Mouse (Mus musculus): ENCODE results near the gene Vsir. TPM values are rescaled to one million over a fixed set of nuclear protein-coding genes. Genes with fewer than 3 reads are reported as not detected.

Gene Vsir
- polyA plus RNA-seq, 1 experiment from 2014 or later, result 2.6 TPM

DNA sequence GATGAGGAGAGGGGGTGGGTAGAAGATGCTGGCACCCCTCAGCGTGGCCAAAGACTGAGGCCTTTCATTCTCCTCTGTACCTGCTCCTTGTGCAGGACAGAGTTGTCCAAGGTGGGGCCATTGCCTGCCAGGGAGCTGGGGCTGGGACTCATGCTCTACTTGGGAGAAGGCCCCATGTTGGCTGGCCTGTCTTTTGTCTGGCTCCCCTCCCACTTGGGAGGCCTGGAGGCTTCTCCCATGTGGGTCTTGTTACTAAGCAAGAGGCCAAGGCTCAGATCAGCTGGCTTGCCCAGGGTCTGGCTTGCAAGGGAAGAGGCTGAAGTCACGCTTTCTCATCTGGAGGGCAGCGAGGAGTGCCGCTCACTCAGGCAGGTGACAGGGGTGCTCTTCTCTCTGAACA lies 10.8 kb downstream of the Vsir start:
- Histone ChIP-seq H3K36me3 (replicated peaks) (no peaks in the 10 kb centered on the region), H3K27ac (replicated peaks) (0 out of 2 replicates have a peak overlapping the region, but pooled peaks have one; percentile 7), H3K4me1 (peaks cover 58% of the 10 kb centered on the region), H3K4me3 (no peak overlapping the region), H3K9me3 (no peaks in the 10 kb centered on the region), H3K27me3 (replicated peaks; ENCODE audit: low read depth, poor library complexity, severe bottlenecking) (no peaks in the 10 kb centered on the region)
- DNase-seq (ENCODE audit: low spot score), result no peak
- 85% methylated on average over 4 of the region's 4 CpGs for WGBS

GRCm38 (mm10) chr10:60357901-60358300 lies 11.2 kb downstream of the Vsir start:
- Histone ChIP-seq H3K4me3 (no peak overlapping the region), H3K27ac (replicated peaks) (0 out of 2 replicates have a peak overlapping the region, but pooled peaks have one; percentile 7), H3K9me3 (no peaks in the 10 kb centered on the region), H3K4me1 (peaks cover 55% of the 10 kb centered on the region), H3K36me3 (replicated peaks) (no peaks in the 10 kb centered on the region), H3K27me3 (replicated peaks; ENCODE audit: low read depth, poor library complexity, severe bottlenecking) (no peaks in the 10 kb centered on the region)
- DNase-seq (ENCODE audit: low spot score), result no peak
- 92% methylated on average over 14 of the region's 14 CpGs for WGBS

- Histone ChIP-seq H3K4me3 (no peak overlapping the region), H3K36me3 (replicated peaks) (no peaks in the 10 kb centered on the region), H3K4me1 (peaks cover 50% of the 10 kb centered on the region), H3K27me3 (replicated peaks; ENCODE audit: low read depth, poor library complexity, severe bottlenecking) (no peaks in the 10 kb centered on the region), H3K9me3 (no peaks in the 10 kb centered on the region), H3K27ac (replicated peaks) (peak overlapping the region; percentile 44)
- DNase-seq (ENCODE audit: low spot score), result no peak
- 27% methylated on average over 4 of the region's 4 CpGs for WGBS
These were observed 12.1 kb downstream of the Vsir start for GRCm38 (mm10) chr10:60358776-60359175.

DNA sequence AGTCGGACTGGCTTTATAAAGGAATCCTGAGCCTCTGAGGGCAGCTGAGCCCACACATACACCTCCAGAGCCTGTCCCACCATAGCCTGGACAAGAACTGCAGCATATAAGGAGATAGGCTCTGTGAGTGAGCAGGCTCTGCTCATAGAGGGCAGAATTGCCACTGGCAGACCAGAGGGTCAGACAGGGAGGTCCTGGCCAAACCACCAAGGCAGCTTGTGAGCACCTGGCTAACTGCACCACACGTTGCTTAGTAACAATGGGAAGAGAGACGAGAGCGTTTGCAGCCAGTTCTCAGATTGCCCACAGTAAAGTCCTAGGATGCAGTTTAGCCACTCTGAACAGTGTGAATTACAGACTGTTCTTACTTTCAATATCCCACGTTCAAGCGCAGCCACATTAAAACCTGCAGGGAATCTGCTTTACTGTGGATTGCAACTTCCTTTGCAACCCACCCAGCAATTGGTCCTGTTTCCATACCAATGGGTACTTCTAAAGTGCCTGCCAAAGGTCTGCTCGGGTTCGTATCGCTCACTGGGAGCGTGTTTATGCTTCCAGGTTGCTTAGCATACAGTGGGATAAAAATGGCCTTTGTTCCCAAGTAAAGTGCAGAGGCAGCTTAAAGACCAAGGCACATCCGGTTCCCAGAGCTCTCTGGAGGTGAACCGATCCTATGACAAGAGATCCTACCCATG lies 15.1 kb downstream of the Vsir start:
- no peaks in the 10 kb centered on the region for H3K36me3 ChIP-seq (replicated peaks)
- peaks cover 49% of the 10 kb centered on the region for H3K4me1 ChIP-seq
- no peaks in the 10 kb centered on the region for H3K27me3 ChIP-seq (replicated peaks; ENCODE audit: low read depth, poor library complexity, severe bottlenecking)
- H3K27ac ChIP-seq (replicated peaks), result 0 out of 2 replicates have a peak overlapping the region, but pooled peaks have one; percentile 44
- 61% methylated on average over 12 of the region's 12 CpGs for WGBS
- no peaks in the 10 kb centered on the region for H3K9me3 ChIP-seq
- DNase-seq (ENCODE audit: low spot score), result no peak
- H3K4me3 ChIP-seq, result no peak overlapping the region

DNA sequence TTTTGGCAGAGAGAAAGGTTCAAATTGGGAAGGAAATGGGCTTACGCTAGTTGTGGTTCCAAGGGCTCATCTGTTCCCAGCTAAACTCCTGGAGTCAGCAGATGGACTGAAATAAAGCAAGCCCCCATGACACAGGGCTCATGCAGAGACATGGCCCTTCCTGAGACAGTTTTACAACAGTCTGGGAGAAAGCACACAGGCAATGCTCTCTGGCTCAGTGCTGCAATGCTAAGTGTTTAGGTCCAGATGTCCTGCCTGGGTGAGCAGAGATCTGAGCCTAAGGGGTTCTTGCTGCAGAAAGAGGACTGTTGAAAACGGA lies 15.6 kb downstream of the Vsir start:
- Histone ChIP-seq H3K27ac (replicated peaks) (no peak overlapping the region), H3K27me3 (replicated peaks; ENCODE audit: low read depth, poor library complexity, severe bottlenecking) (no peaks in the 10 kb centered on the region), H3K36me3 (replicated peaks) (no peaks in the 10 kb centered on the region), H3K9me3 (no peaks in the 10 kb centered on the region), H3K4me3 (no peak overlapping the region), H3K4me1 (peaks cover 46% of the 10 kb centered on the region)
- DNase-seq (ENCODE audit: low spot score), result no peak
- 52% methylated on average over 2 of the region's 2 CpGs for WGBS

- DNase-seq (ENCODE audit: low spot score), result no peak
- Histone ChIP-seq H3K36me3 (replicated peaks) (no peaks in the 10 kb centered on the region), H3K27ac (replicated peaks) (no peak overlapping the region), H3K27me3 (replicated peaks; ENCODE audit: low read depth, poor library complexity, severe bottlenecking) (no peaks in the 10 kb centered on the region), H3K4me1 (peaks cover 39% of the 10 kb centered on the region), H3K4me3 (no peak overlapping the region), H3K9me3 (no peaks in the 10 kb centered on the region)
- 72% methylated on average over 6 of the region's 6 CpGs for WGBS
These were observed 16.8 kb downstream of the Vsir start for GRCm38 (mm10) chr10:60363426-60363825.

GRCm38 (mm10) chr10:60367145-60367544 lies 20.5 kb downstream of the Vsir start:
- WGBS, result 74% methylated on average over 2 of the region's 2 CpGs

DNA sequence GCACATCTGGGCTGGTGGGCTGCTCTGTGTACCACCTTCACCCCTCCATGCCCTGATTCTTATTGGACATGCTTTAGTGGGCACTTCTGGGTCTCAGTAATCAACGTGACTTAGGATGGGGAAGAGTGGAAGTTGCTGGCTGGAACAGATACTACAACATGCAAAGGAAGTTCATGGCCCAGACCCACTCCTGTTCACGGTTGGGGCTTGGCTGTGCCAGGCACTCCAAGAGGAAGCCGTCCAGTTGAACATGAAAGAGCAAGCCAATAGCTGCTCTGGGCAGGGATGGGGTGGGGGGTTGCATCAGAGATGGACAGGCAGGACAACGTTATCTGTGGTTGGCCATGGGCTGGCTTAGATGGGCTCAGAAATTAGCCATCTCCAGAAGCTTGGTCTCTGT lies 21.3 kb downstream of the Vsir start:
- no peak overlapping the region for H3K27ac ChIP-seq (replicated peaks)
- no peak overlapping the region for H3K4me3 ChIP-seq
- DNase-seq (ENCODE audit: low spot score), result no peak
- 78% methylated on average over 4 of the region's 4 CpGs for WGBS
- no peaks in the 10 kb centered on the region for H3K36me3 ChIP-seq (replicated peaks)
- no peaks in the 10 kb centered on the region for H3K9me3 ChIP-seq
- peaks cover 32% of the 10 kb centered on the region for H3K4me1 ChIP-seq
- H3K27me3 ChIP-seq (replicated peaks; ENCODE audit: low read depth, poor library complexity, severe bottlenecking), result no peaks in the 10 kb centered on the region

More at GRCm38 (mm10) chr10:60367145-60367544, 20.5 kb downstream of the Vsir start:
- Histone ChIP-seq H3K9me3 (no peaks in the 10 kb centered on the region), H3K36me3 (replicated peaks) (no peaks in the 10 kb centered on the region), H3K4me3 (no peak overlapping the region), H3K4me1 (peaks cover 34% of the 10 kb centered on the region), H3K27me3 (replicated peaks; ENCODE audit: low read depth, poor library complexity, severe bottlenecking) (no peaks in the 10 kb centered on the region), H3K27ac (replicated peaks) (no peak overlapping the region)
- no peak for DNase-seq (ENCODE audit: low spot score)

- H3K4me1 ChIP-seq, result peaks cover 37% of the 10 kb centered on the region
- no peaks in the 10 kb centered on the region for H3K9me3 ChIP-seq
- WGBS, result 85% methylated on average over 6 of the region's 6 CpGs
- no peaks in the 10 kb centered on the region for H3K27me3 ChIP-seq (replicated peaks; ENCODE audit: low read depth, poor library complexity, severe bottlenecking)
- DNase-seq (ENCODE audit: low spot score), result no peak
- H3K27ac ChIP-seq (replicated peaks), result no peak overlapping the region
- H3K36me3 ChIP-seq (replicated peaks), result no peaks in the 10 kb centered on the region
- no peak overlapping the region for H3K4me3 ChIP-seq
These were observed 22.8 kb downstream of the Vsir start for GRCm38 (mm10) chr10:60369405-60369804.

GRCm38 (mm10) chr10:60370098-60370497 lies 23.4 kb downstream of the Vsir start:
- DNase-seq (ENCODE audit: low spot score), result no peak
- Histone ChIP-seq H3K36me3 (replicated peaks) (no peaks in the 10 kb centered on the region), H3K4me1 (peaks cover 36% of the 10 kb centered on the region), H3K27ac (replicated peaks) (0 out of 2 replicates have a peak overlapping the region, but pooled peaks have one; percentile 12), H3K4me3 (no peak overlapping the region), H3K9me3 (no peaks in the 10 kb centered on the region), H3K27me3 (replicated peaks; ENCODE audit: low read depth, poor library complexity, severe bottlenecking) (no peaks in the 10 kb centered on the region)
- 82% methylated on average over 2 of the region's 2 CpGs for WGBS

DNA sequence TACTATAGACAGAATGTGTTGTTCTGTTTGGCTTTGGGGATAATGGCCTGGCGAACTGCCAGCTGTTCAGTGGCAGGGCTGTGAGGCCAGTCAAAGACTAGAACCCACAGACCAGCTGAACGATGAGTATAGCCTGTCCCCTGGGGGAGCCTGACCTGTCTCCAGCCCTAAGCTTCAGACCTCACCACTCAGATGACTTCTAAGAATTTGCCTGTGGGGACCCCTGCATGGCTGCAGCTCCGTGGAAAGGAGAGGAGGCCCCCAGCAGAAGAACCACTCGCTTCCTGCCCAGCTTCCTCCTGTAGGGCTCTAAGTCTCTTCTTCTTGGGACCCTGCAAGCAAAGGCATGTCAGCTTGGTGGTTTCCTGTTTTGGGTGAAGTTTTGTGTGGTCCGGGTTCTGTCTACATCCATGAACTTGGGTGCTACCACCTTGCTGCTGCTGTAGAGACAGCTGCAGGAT lies 24.0 kb downstream of the Vsir start:
- 81% methylated on average over 5 of the region's 5 CpGs for WGBS
- H3K27ac ChIP-seq (replicated peaks), result 0 out of 2 replicates have a peak overlapping the region, but pooled peaks have one; percentile 0
- H3K4me3 ChIP-seq, result no peak overlapping the region
- peaks cover 36% of the 10 kb centered on the region for H3K4me1 ChIP-seq
- DNase-seq (ENCODE audit: low spot score), result no peak
- H3K27me3 ChIP-seq (replicated peaks; ENCODE audit: low read depth, poor library complexity, severe bottlenecking), result no peaks in the 10 kb centered on the region
- no peaks in the 10 kb centered on the region for H3K9me3 ChIP-seq
- no peaks in the 10 kb centered on the region for H3K36me3 ChIP-seq (replicated peaks)

DNA sequence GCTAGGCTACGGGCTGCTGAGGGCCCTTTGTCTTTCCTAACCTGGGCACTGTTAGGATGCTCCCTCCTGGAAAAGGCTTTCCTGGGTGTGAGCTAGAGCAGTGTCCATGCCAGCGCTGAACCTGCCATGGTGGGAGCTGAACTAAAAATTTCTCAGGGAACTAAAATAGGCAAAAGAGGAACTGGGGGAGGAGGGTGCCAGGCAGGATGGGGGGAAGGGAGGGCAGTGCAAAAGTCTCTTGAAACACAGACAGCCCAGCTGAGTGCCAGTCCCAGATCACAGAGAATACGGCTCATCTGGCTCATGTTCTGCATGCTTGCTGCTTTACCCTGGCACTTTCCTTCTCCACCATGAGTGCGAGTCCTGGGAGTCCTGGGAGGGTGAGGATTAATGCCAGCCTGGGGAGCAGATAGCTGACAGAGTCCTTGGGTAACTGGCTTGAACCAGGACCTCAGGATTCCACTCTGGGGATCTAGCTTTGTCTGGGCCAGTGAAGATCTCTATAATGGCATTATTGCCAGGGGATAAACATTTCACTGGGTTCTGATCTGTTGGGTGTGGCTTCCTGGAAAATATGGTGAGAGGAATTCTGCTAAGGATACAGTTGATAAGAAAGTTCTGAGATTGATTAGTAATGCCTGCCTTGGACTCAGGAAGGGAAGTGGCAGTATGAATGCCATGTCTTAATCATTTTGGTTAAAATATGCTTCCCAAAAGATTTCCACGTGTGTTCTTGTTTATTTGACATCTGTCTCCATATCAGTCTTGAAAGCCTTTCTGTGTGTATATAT lies 25.1 kb downstream of the Vsir start:
- no peak overlapping the region; the same call in 1 of the 2 replicates for H3K27ac ChIP-seq (replicated peaks)
- peaks cover 41% of the 10 kb centered on the region for H3K4me1 ChIP-seq
- H3K27me3 ChIP-seq (replicated peaks; ENCODE audit: low read depth, poor library complexity, severe bottlenecking), result no peaks in the 10 kb centered on the region
- H3K9me3 ChIP-seq, result no peaks in the 10 kb centered on the region
- no peak for DNase-seq (ENCODE audit: low spot score)
- 82% methylated on average over 5 of the region's 5 CpGs for WGBS
- no peaks in the 10 kb centered on the region for H3K36me3 ChIP-seq (replicated peaks)
- H3K4me3 ChIP-seq, result no peak overlapping the region

DNA sequence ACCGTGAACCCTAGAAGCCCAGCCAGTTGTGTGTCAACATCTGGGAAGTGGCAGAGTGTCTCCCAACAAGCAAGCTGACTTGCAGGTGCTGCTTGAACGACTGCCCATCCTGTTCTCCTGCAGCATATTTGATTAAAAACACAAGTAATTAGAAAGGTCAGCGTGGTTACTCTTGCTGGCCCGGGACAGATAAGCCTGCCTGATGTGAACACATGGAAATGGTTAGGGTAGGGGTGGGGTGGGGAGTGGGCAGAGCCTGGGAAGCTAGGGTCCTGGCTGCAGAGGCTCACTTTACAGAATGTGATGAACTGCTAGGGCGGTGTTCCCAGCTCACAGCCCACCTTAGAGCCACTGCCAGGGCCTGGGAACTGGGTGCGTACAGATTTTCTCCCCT lies 26.9 kb downstream of the Vsir start:
- Histone ChIP-seq H3K27ac (replicated peaks) (peak overlapping the region; percentile 77), H3K4me1 (peaks cover 41% of the 10 kb centered on the region), H3K9me3 (no peaks in the 10 kb centered on the region), H3K36me3 (replicated peaks) (no peaks in the 10 kb centered on the region), H3K27me3 (replicated peaks; ENCODE audit: low read depth, poor library complexity, severe bottlenecking) (no peaks in the 10 kb centered on the region), H3K4me3 (no peak overlapping the region)
- 30% methylated on average over 6 of the region's 6 CpGs for WGBS
- peak; percentile 75 for DNase-seq (ENCODE audit: low spot score)
